11 mouse cellular contexts compared by ENCODE assay signal in genomic region chr4:139493227-139494025, GRCm38 (mm10). TPM values are rescaled to one million over a fixed set of nuclear protein-coding genes. Genes with fewer than 3 reads are reported as not detected.
DNase-seq lines count a peak whose midpoint lies in the region; ATAC-seq and TF ChIP-seq lines count a peak whose summit lies in the region.
"Had no signal": no experiment of that assay in that cellular context is flagged by ENCODE, and none has a peak within 500 bp of the region (broad histone marks: within the 10 kb centered on the region; RNA-seq: fewer than 3 reads in every experiment).

No protein-coding gene starts in this region.

- 74% methylated on average over 9 of the region's 9 CpGs for WGBS in hindbrain, embryonic 10.5 days
- 77% methylated on average over 9 of the region's 9 CpGs for WGBS in hindbrain, embryonic 11.5 days

- 0 out of 2 replicates have a peak overlapping the region, but pooled peaks have one; percentile 17 for H3K27ac ChIP-seq in hindbrain, embryonic 10.5 days
- H3K27ac ChIP-seq in hindbrain, embryonic 11.5 days (ENCODE audit: low read depth, low read length): no peak overlapping the region
- no peak overlapping the region for H3K27ac ChIP-seq in layer of hippocampus, adult 2 months
- H3K27ac ChIP-seq: limb, embryonic 15.5 days had no signal

- no peak overlapping the region for H3K4me3 ChIP-seq in hindbrain, embryonic 10.5 days
- H3K4me3 ChIP-seq in hindbrain, embryonic 11.5 days (ENCODE audit: low read depth, low read length): no peak overlapping the region
- H3K4me3 ChIP-seq in layer of hippocampus, adult 2 months: no peak overlapping the region
- H3K4me3 ChIP-seq: limb, embryonic 15.5 days had no signal

- H3K9me3 ChIP-seq in hindbrain, embryonic 10.5 days: no peaks in the 10 kb centered on the region
- no peaks in the 10 kb centered on the region for H3K9me3 ChIP-seq in hindbrain, embryonic 11.5 days (ENCODE audit: control insufficient read depth, low read length)
- H3K9me3 ChIP-seq: limb, embryonic 15.5 days had no signal

- DNase-seq in hindbrain, embryonic 10.5 days (ENCODE audit: low spot score): no peak
- DNase-seq in hindbrain, embryonic 11.5 days (ENCODE audit: low spot score): no peak
- DNase-seq in cerebellum, adult 11 months: peak; percentile 75
- peak; percentile 64 for DNase-seq in lung, postnatal 25 days (ENCODE audit: low spot score)
- no peak for DNase-seq in urinary bladder, adult 18-20 months (ENCODE audit: low spot score in 2 of 2)
- no peak for DNase-seq in embryo, embryonic 11 days
- DNase-seq in layer of hippocampus, adult 2 months (ENCODE audit: low spot score in 2 of 2): no peak
- DNase-seq: adrenal gland, adult 2 months had no signal

- H3K36me3 ChIP-seq in hindbrain, embryonic 10.5 days: peaks cover 41% of the 10 kb centered on the region
- H3K36me3 ChIP-seq in hindbrain, embryonic 11.5 days (ENCODE audit: control insufficient read depth, insufficient read depth, low read length): peaks cover 5% of the 10 kb centered on the region; the same call in 1 of the 2 replicates

- ATAC-seq in hindbrain, embryonic 11.5 days (ENCODE audit: low FRiP score): no peak
- peak; percentile 69 to 83; a peak in 3 of 4 replicates for ATAC-seq in hematopoietic stem cell, adult 5-6 weeks (replicated peaks in 1 of 2; ENCODE audit: insufficient read depth in 1 of 2, low FRiP score in 2 of 2, low TSS enrichment in 1 of 2, low read depth in 1 of 2, poor library complexity in 2 of 2, severe bottlenecking in 2 of 2)
- ATAC-seq: CD4-positive, CD25-positive, alpha-beta regulatory T cell, adult 4 months had no signal

- no peak overlapping the region for H3K9ac ChIP-seq in hindbrain, embryonic 11.5 days (ENCODE audit: low read depth, low read length)
- H3K9ac ChIP-seq: limb, embryonic 15.5 days had no signal

- H3K27me3 ChIP-seq in hindbrain, embryonic 10.5 days (ENCODE audit: insufficient read depth, poor library complexity, severe bottlenecking): no peaks in the 10 kb centered on the region
- H3K27me3 ChIP-seq in hindbrain, embryonic 11.5 days (ENCODE audit: control insufficient read depth, insufficient read depth, low read length): no peaks in the 10 kb centered on the region
- H3K27me3 ChIP-seq: limb, embryonic 15.5 days had no signal

- TF ChIP-seq CTCF in layer of hippocampus, adult 2 months (conservative IDR thresholded peaks at IDR 0.05): no peak

- no peak overlapping the region for H3K4me2 ChIP-seq in hindbrain, embryonic 11.5 days (replicated peaks; ENCODE audit: low read depth, low read length)
- H3K4me2 ChIP-seq: limb, embryonic 15.5 days had no signal

- H3K4me1 ChIP-seq in hindbrain, embryonic 10.5 days (replicated peaks): peaks cover 19% of the 10 kb centered on the region
- no peaks in the 10 kb centered on the region; the same call in 1 of the 2 replicates for H3K4me1 ChIP-seq in hindbrain, embryonic 11.5 days (replicated peaks; ENCODE audit: control insufficient read depth, insufficient read depth, low read length)

RNA-seq across cellular contexts. Expression of gene Iffo2, which starts 36.9 kb away (rescaled TPM):
- polyA plus RNA-seq in hindbrain, embryonic 10.5 days (2016; fragmentation: Nextera tagmentation; extraction: Ambion mirVana): 3.6 and 4.6 TPM in 2 replicates
- polyA plus RNA-seq in hindbrain, embryonic 11.5 days (2014; fragmentation: Nextera tagmentation; extraction: Ambion mirVana): 3.3 and 4.8 TPM in 2 replicates
- 3.9 and 7.5 TPM in 2 replicates for total RNA-seq in hematopoietic stem cell, adult 5-6 weeks (2017)
- 10 to 100 TPM; 15.7 to 17.5 TPM for total RNA-seq in layer of hippocampus, adult 2 months (2021)

Comparison
In these comparisons a context has a peak if more than half of its experiments do, and no peak if none do; other contexts are left out.
1. DNase-seq: peak in cerebellum, adult 11 months (single experiment) and lung, postnatal 25 days (single experiment); none in hindbrain, embryonic 10.5 days (single experiment), hindbrain, embryonic 11.5 days (single experiment), urinary bladder, adult 18-20 months (0 of 2), embryo, embryonic 11 days (single experiment) and layer of hippocampus, adult 2 months (0 of 2).